Mouse (Mus musculus) bone marrow, adult 2 months (tissue): ENCODE measurements around the gene Cpne9. TPM values are rescaled to one million over a fixed set of nuclear protein-coding genes. Genes with fewer than 3 reads are reported as not detected.

Experiments used
- H3K27ac ChIP-seq: fragments of 200-500 bp; 2 replicates; pipeline ENCODE4 v1.5.1; 2012; ENCODE audit warnings: low read depth, mild to moderate bottlenecking, control low read depth, inconsistent platforms, low read length; ENCODE audit not compliant: control insufficient read depth, poor library complexity, insufficient read depth
- H3K4me1 ChIP-seq: fragments of 200-500 bp; 2 replicates; pipeline ENCODE4 v1.6.1; 2011; ENCODE audit warnings: low read length; ENCODE audit not compliant: control insufficient read depth, insufficient read depth
- H3K4me3 ChIP-seq: fragments of 200-500 bp; replicated peaks from 2 replicates; pipeline ENCODE3; 2011; ENCODE audit warnings: mild to moderate bottlenecking, low read depth, low read length, control low read depth; ENCODE audit not compliant: control insufficient read depth
- CTCF ChIP-seq: fragments of 200-500 bp; IDR thresholded peaks from 2 replicates; pipeline ENCODE4 v1.5.1; 2011; ENCODE audit warnings: low read length, control low read depth; ENCODE audit not compliant: control insufficient read depth, insufficient read depth
- POLR2A ChIP-seq: fragments of 200-500 bp; IDR thresholded peaks from 2 replicates; pipeline ENCODE4 v1.6.1; 2011; ENCODE audit warnings: low read depth, mild to moderate bottlenecking, control low read depth, low read length, borderline replicate concordance; ENCODE audit not compliant: control insufficient read depth
- WGBS: fragments of 180-500 bp; shearing (Covaris S2); methylation state at CpG from one replicate; pipeline ENCODE4 v1.1.7; 2018; 5-methylcytosine and 5-hydroxymethylcytosine counted together
- polyA plus RNA-seq: library from polyadenylated mRNA; stranded (reverse); fragments of >200 nt; gene quantifications from 2 replicates; pipeline ENCODE4 v1.2.4, GENCODE M21; 2011; ENCODE audit warnings: low replicate concordance; ENCODE audit not compliant: missing spikeins, insufficient read depth, insufficient read length

Cpne9 gene
- 1.1 TPM in 1 of 2 replicates, not detected in the other for polyA plus RNA-seq

DNA sequence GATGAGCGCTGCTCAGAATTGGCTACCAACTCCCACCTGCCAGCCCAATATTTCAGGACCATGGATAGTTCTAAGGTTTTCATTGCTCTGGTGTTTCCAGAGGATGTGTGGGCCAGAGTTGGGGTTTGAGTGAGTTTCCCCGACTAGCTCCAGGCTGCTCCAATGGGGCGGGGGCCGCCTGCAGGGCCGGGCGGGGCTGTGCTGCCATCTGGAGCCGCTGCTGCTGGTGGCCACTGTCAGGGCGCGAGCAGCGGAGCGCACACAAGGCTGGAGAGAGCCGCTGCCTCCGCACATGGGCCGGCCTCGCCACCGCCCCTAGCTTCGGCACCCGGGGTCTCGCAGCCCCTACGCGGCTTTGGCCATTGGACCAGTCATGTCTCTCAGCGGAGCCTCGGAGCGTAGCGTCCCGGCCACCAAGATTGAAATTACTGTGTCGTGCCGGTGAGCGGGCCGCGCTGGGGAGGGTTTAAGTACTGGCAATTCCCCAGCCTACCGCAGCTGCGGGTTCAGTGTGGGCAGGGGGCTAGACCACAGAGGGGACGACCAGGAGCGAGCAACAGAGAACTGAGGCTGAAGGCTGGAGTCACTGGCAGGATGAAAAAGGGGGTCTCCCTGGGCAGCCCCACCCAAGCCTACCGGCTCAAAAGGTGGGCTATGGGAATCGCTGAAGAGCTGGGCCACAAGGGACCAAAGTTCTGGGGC, at the start of gene Cpne9:
Gene Cpne9, plus strand, starts transcription at position 207 of the 702 bp plus-strand sequence.
- Histone ChIP-seq H3K4me1 (no peaks in the 10 kb centered on the region), H3K27ac (no peak within 1 kb of the TSS), H3K4me3 (no peak within 1 kb of the TSS)
- WGBS = 9% methylated on average over 37 of the region's 37 CpGs
- TF ChIP-seq POLR2A (no peak), CTCF (no peak)

GRCm38 (mm10) chr6:113235141-113235540, 47.0 kb upstream of the Cpne9 start:
- Histone ChIP-seq H3K27ac (no peak overlapping the region), H3K4me1 (peaks cover 1% of the 10 kb centered on the region; the same call in 1 of the 2 replicates), H3K4me3 (no peak overlapping the region)
- 73% methylated on average over 5 of the region's 5 CpGs for WGBS
- TF ChIP-seq CTCF (no peak), POLR2A (no peak)

DNA sequence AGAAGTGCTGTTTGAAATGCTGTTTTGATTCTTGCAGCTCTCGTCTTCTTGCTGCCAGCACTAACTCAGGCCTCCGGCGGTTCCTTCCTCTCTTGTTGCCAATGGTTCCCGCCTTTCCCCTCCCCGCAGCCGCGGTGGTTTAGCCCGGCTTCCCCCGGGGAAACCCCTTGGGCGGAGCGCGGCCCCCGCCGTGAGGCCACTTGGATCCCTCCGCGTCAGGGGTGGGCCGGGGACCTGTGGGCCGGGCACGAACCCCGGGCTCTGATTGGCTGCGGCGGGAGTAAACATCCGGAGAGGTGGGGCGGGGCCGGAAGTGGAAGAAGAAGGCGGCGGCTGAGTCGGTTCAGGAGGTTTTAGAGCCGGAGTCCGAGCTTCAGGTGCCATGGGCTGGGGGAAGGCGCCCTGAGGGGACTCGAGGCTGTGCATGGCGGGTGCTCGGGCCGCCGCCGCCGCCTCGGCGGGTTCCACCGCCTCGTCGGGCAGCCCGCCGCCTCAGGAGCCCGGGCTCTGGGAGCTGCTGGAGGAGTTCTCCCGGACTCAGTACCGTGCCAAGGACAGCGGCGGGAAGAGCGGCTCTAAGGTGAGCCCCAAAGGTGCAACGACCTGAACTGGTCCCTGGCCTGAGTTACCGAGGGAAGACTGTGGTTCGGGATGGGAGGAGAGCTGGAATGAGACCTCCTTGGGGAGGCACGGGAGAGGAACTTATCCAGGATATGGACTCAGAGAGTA, 44.4 kb upstream of the Cpne9 start, which contains the start of gene Mtmr14:
Gene Mtmr14, plus strand, starts transcription at position 302 of the 729 bp plus-strand sequence.
- WGBS = under 1% methylated on average over 55 of the region's 55 CpGs
- H3K4me3 ChIP-seq = peak within 1 kb of the TSS; percentile 100
- peak within 1 kb of the TSS; percentile 91 for H3K27ac ChIP-seq
- TF ChIP-seq CTCF = no peak
- H3K4me1 ChIP-seq = peaks cover 1% of the 10 kb centered on the region; the same call in 1 of the 2 replicates

- peak overlapping the region; percentile 91 for H3K27ac ChIP-seq
- H3K4me1 ChIP-seq = peaks cover 1% of the 10 kb centered on the region; the same call in 1 of the 2 replicates
- peak overlapping the region; percentile 100 for H3K4me3 ChIP-seq
- WGBS = under 1% methylated on average over 6 of the region's 6 CpGs
- TF ChIP-seq CTCF = no peak
- TF ChIP-seq POLR2A = no peak
Measured at GRCm38 (mm10) chr6:113238442-113238841, 43.7 kb upstream of the Cpne9 start.

DNA sequence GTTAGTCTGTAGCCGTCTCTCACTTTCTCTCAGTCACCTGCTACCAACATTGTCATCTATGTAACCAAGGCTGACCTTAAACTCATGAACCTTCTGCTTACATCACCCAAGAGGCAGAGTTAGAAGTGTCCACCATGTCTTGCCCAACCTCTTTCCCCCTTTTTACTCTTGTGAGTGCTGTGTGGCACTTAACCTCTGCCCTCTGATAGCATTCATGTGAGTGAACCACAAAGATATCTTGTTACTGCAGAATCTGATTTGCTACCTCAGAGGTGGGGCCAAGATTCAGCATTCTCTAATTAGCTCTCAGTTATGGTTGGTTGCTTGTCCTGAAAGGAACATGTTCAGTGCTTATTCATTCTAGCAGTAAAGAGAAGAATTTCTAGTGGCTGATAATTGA, 39.4 kb upstream of the Cpne9 start:
- no peak overlapping the region for H3K4me3 ChIP-seq
- H3K4me1 ChIP-seq = peaks cover 1% of the 10 kb centered on the region; the same call in 1 of the 2 replicates
- H3K27ac ChIP-seq = no peak overlapping the region
- 66% methylated on average over 1 of the region's 1 CpGs for WGBS
- TF ChIP-seq CTCF = no peak
- no peak for TF ChIP-seq POLR2A

- Histone ChIP-seq H3K4me3 (no peak overlapping the region), H3K27ac (no peak overlapping the region), H3K4me1 (no peaks in the 10 kb centered on the region)
- TF ChIP-seq POLR2A = no peak
- WGBS = 42% methylated on average over 2 of the region's 2 CpGs
Measured at GRCm38 (mm10) chr6:113245585-113245984, 36.5 kb upstream of the Cpne9 start.

DNA sequence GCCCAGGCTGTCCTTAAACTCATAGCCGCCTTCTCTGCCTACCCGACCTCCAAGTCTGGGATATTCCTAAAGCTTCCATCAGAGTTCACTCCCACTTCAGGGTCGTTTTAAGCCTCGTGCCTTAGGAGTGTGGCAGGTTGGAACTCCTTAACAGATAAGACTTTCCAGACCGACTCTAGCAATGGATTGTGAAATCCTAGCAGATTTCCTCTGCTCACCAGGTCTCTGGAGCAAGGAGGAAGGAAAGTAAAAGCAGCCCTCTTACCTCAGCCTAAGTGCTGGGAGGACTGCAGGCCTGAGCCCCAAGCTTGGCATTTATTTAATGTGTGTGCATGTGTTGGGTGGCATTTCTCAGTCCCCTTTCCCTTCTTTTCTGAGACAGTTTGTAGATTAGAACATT, 31.3 kb upstream of the Cpne9 start:
- 72% methylated on average over 5 of the region's 5 CpGs for WGBS
- TF ChIP-seq CTCF (no peak), POLR2A (no peak)
- no peak overlapping the region for H3K4me3 ChIP-seq
- H3K4me1 ChIP-seq = no peaks in the 10 kb centered on the region; the same call in 1 of the 2 replicates
- H3K27ac ChIP-seq = no peak overlapping the region

GRCm38 (mm10) chr6:113251921-113252320, 30.2 kb upstream of the Cpne9 start:
- TF ChIP-seq CTCF = no peak
- TF ChIP-seq POLR2A = no peak
- H3K4me1 ChIP-seq = no peaks in the 10 kb centered on the region; the same call in 1 of the 2 replicates
- H3K4me3 ChIP-seq = no peak overlapping the region
- no peak overlapping the region for H3K27ac ChIP-seq

- no peak overlapping the region for H3K27ac ChIP-seq
- no peaks in the 10 kb centered on the region; the same call in 1 of the 2 replicates for H3K4me1 ChIP-seq
- TF ChIP-seq CTCF (no peak), POLR2A (no peak)
- no peak overlapping the region for H3K4me3 ChIP-seq
Measured at GRCm38 (mm10) chr6:113254899-113255298, 27.2 kb upstream of the Cpne9 start.
